Mouse (Mus musculus) CD4-positive, CD25-positive, alpha-beta regulatory T cell, adult 9 weeks (primary cell): ENCODE results near the gene Vma21-ps. TPM values are rescaled to one million over a fixed set of nuclear protein-coding genes. Genes with fewer than 3 reads are reported as not detected.

Source experiments
- polyA plus RNA-seq: library from polyadenylated mRNA; unstranded; fragments of 100-300 nt; shearing (Covaris generic); gene quantifications from one replicate; pipeline ENCODE4 v1.2.1, GENCODE M21; 2017

The Vma21-ps gene
- polyA plus RNA-seq, result not detected

DNA sequence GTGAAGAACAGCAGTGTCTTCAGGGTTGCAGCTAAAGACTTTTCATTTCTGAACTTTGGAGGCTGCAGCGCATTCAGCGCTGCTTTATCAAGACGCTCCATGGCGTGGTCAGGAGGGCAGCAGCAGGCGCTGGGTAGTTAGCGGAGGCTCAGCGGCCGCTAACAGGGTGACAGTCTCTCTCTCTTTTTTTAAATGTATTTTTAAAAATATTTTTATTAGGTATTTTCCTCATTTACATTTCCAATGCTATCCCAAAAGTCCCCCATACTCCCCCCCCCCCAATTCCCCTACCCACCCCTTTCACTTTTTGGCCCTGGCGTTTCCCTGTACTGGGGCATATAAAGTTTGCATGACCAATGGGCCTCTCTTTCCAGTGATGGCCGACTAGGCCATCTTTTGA, at the start of gene Vma21-ps:
Vma21-ps (minus strand) TSS at position 101 of the 400 bp plus-strand sequence.

Other genes starting within 250 kb of the Vma21-ps start
- gene Smc2, start 58.0 kb downstream of the Vma21-ps start, polyA plus RNA-seq, result 52.8 TPM
- not detected for gene Toporsl, start 99.0 kb upstream of the Vma21-ps start, polyA plus RNA-seq